Mouse (Mus musculus) spleen, adult 2 months (tissue): ENCODE measurements around the gene Cope. TPM values are rescaled to one million over a fixed set of nuclear protein-coding genes. Genes with fewer than 3 reads are reported as not detected.

ENCODE experiments used
- DNase-seq, 2 experiments: peaks; one replicate each; pipeline versions ENCODE4 v3.0.0 to v3.0.0-alpha.2; 2012 to 2021; ENCODE audit warnings: low spot score in 2 of 2, low read depth in 1 of 2
- H3K27ac ChIP-seq: fragments of 200-500 bp; 2 replicates; pipeline ENCODE4 v1.5.1; 2012; ENCODE audit warnings: low read length, inconsistent platforms; ENCODE audit not compliant: insufficient read depth
- H3K27me3 ChIP-seq: fragments of 200-500 bp; 2 replicates; pipeline ENCODE4 v1.6.1; 2012; ENCODE audit warnings: mild to moderate bottlenecking, moderate library complexity, low read length, inconsistent platforms; ENCODE audit not compliant: control insufficient read depth, insufficient read depth
- H3K36me3 ChIP-seq: fragments of 200-500 bp; 2 replicates; pipeline ENCODE4 v1.6.1; 2012; ENCODE audit warnings: mild to moderate bottlenecking, low read length, inconsistent platforms; ENCODE audit not compliant: control insufficient read depth, insufficient read depth
- H3K4me1 ChIP-seq: fragments of 200-500 bp; 2 replicates; pipeline ENCODE4 v1.6.1; 2011; ENCODE audit warnings: inconsistent platforms; ENCODE audit not compliant: control insufficient read depth, insufficient read depth, insufficient read length
- H3K4me3 ChIP-seq: fragments of 200-500 bp; 2 replicates; pipeline ENCODE4 v1.5.1; 2011; ENCODE audit warnings: mild to moderate bottlenecking, inconsistent platforms; ENCODE audit not compliant: insufficient read depth, insufficient read length; ENCODE audit errors: extremely low read depth
- CTCF ChIP-seq: fragments of 200-500 bp; IDR thresholded peaks from 2 replicates; pipeline ENCODE4 v1.5.1; 2011; ENCODE audit warnings: mild to moderate bottlenecking, inconsistent platforms; ENCODE audit not compliant: insufficient read depth, insufficient read length, insufficient replicate concordance; ENCODE audit errors: extremely low read depth
- POLR2A ChIP-seq: fragments of 200-500 bp; IDR thresholded peaks from 2 replicates; pipeline ENCODE4 v1.6.1; 2011; ENCODE audit warnings: low read depth, low read length, inconsistent platforms
- WGBS: fragments of 180-500 bp; shearing (Covaris S2); methylation state at CpG from one replicate; pipeline ENCODE4 v1.1.7; 2018; 5-methylcytosine and 5-hydroxymethylcytosine counted together
- polyA plus RNA-seq: library from polyadenylated mRNA; depleted of rRNA; stranded (reverse); fragments of >200 nt; gene quantifications from 2 replicates; pipeline ENCODE4 v1.2.3, GENCODE M21; 2012

Gene Cope
- polyA plus RNA-seq, 1 experiment = 200 TPM

DNA sequence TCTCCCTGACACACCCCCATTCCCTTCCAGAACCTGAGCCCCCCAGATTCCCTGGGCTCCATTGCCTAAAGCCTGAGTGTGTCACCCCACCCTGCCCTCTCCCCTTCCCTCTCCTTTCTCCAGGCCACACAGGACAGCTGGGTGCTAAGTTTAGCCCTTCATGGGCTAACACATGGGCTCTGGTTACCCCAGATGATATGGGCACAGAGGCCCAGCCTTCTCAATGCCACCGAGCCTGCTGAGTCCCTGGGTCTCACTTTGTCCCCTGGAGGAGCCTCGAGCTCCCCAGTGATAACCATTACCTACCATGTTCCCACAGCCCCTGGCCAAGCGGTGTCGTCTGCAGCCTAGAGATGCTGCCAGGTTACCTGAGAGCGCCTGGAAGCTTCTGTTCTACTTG, 15.6 kb downstream of the Cope start:
- no peak overlapping the region for H3K4me3 ChIP-seq
- no peak overlapping the region for H3K27ac ChIP-seq
- WGBS = 88% methylated on average over 5 of the region's 5 CpGs
- no peaks in the 10 kb centered on the region; the same call in 1 of the 2 replicates for H3K27me3 ChIP-seq
- no peak for TF ChIP-seq CTCF
- no peak for TF ChIP-seq POLR2A
- H3K36me3 ChIP-seq = peaks cover 4% of the 10 kb centered on the region
- no peak for DNase-seq
- peaks cover 6% of the 10 kb centered on the region for H3K4me1 ChIP-seq

DNA sequence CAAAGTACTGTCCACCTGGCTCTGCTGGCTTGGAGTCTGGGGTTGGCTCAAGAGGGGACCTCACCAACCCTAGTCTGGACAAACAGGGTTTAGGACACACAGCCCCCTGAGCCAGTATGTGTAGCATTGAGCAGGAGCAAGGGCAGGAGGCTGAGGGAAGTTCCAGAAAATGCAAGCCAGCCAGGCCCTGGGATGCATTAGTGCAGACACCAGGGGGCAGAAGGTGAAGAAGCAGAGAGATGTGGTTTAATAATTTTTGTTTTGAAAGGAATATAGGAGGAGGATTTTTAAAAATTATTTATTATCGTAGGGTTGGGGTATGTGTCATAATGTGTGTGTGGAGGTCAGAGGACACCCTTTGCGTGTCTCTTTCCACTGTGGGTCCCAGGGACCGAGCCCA, 21.4 kb downstream of the Cope start:
- WGBS = 90% methylated on average over 3 of the region's 3 CpGs

DNA sequence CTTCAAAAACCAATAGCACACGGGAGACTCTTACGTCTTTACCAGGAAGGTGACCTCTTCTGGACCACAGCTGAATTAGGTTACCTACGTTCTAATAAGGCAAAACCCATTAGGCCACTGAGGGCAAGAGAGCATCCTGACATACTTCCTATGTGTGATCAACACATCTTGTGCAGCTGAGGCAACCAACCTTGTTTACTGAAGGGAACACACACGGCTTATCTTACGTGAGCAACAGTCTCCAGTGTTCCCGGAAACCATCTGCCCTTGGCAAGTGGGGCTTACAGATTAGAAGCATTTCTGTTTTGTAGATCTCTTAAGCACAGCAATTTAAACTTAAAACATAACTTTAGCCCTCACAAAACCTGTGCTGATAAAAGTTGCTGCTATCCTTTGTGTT, 25.2 kb downstream of the Cope start:
- H3K27me3 ChIP-seq = no peaks in the 10 kb centered on the region
- no peaks in the 10 kb centered on the region for H3K4me1 ChIP-seq
- no peak overlapping the region for H3K4me3 ChIP-seq
- WGBS = 88% methylated on average over 6 of the region's 6 CpGs
- DNase-seq = no peak
- H3K27ac ChIP-seq = no peak overlapping the region
- H3K36me3 ChIP-seq = peaks cover 16% of the 10 kb centered on the region
- TF ChIP-seq POLR2A (no peak), CTCF (no peak)

More for the DNA sequence above, 21.4 kb downstream of the Cope start:
- H3K4me3 ChIP-seq = no peak overlapping the region
- H3K27me3 ChIP-seq = no peaks in the 10 kb centered on the region
- H3K4me1 ChIP-seq = no peaks in the 10 kb centered on the region
- no peak overlapping the region for H3K27ac ChIP-seq
- H3K36me3 ChIP-seq = no peaks in the 10 kb centered on the region
- DNase-seq = no peak
- no peak for TF ChIP-seq POLR2A
- no peak for TF ChIP-seq CTCF

- no peak for DNase-seq
- WGBS = 62% methylated on average over 14 of the region's 14 CpGs
- H3K27ac ChIP-seq = no peak within 1 kb of the TSS
- H3K36me3 ChIP-seq = peaks cover 33% of the 10 kb centered on the region
- no peaks in the 10 kb centered on the region for H3K4me1 ChIP-seq
- H3K27me3 ChIP-seq = no peaks in the 10 kb centered on the region
- TF ChIP-seq CTCF = no peak
- no peak within 1 kb of the TSS for H3K4me3 ChIP-seq
Observed at GRCm38 (mm10) chr8:70329124-70329834, 27.0 kb downstream of the Cope start, which contains the start of gene Gdf1. Gene Gdf1, plus strand, starts transcription at chr8:70329817.

GRCm38 (mm10) chr8:70329835-70330740, 27.8 kb downstream of the Cope start:
- no peak for DNase-seq
- 42% methylated on average over 45 of the region's 45 CpGs for WGBS
- Histone ChIP-seq H3K27ac (no peak overlapping the region), H3K27me3 (no peaks in the 10 kb centered on the region), H3K36me3 (peaks cover 41% of the 10 kb centered on the region), H3K4me3 (no peak overlapping the region), H3K4me1 (no peaks in the 10 kb centered on the region)
- TF ChIP-seq CTCF (no peak), POLR2A (no peak)

DNA sequence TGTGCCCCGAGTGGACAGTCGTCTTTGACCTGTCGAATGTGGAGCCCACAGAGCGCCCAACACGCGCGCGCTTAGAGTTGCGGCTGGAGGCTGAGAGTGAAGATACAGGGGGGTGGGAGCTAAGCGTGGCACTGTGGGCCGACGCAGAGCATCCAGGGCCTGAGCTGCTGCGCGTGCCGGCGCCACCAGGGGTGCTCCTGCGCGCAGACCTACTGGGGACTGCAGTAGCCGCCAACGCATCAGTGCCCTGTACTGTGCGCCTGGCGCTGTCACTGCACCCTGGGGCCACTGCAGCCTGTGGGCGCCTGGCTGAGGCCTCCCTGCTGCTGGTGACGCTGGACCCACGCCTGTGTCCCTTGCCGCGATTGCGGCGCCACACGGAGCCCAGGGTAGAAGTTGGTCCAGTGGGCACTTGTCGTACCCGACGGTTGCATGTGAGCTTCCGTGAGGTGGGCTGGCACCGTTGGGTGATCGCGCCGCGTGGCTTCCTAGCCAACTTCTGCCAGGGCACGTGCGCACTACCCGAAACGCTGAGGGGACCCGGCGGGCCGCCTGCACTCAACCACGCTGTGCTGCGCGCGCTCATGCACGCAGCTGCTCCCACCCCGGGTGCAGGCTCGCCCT, 28.5 kb downstream of the Cope start:
- Histone ChIP-seq H3K4me3 (no peak overlapping the region), H3K27me3 (no peaks in the 10 kb centered on the region), H3K4me1 (no peaks in the 10 kb centered on the region), H3K36me3 (peaks cover 46% of the 10 kb centered on the region), H3K27ac (no peak overlapping the region)
- WGBS = 86% methylated on average over 53 of the region's 53 CpGs
- DNase-seq = no peak
- TF ChIP-seq CTCF = no peak
- no peak for TF ChIP-seq POLR2A
